Mouse (Mus musculus) hindbrain, embryonic 12.5 days (tissue): ENCODE measurements around the gene Aak1. TPM values are rescaled to one million over a fixed set of nuclear protein-coding genes. Genes with fewer than 3 reads are reported as not detected.

Source experiments
- ATAC-seq: fragments of 200-750 bp; cut with Nextera tagmentation; 2 replicates; pipeline ENCODE4 v1.8.0; 2017; ENCODE audit warnings: moderate TSS enrichment; ENCODE audit not compliant: low FRiP score
- H3K27ac ChIP-seq: fragments of 300-500 bp; sonication (generic); 2 replicates; pipeline ENCODE4 v1.5.1; 2016; ENCODE audit warnings: mild to moderate bottlenecking
- H3K27me3 ChIP-seq: fragments of 300-500 bp; sonication (generic); 2 replicates; pipeline ENCODE4 v1.6.1; 2016; ENCODE audit warnings: mild to moderate bottlenecking
- H3K36me3 ChIP-seq: fragments of 300-500 bp; sonication (generic); 2 replicates; pipeline ENCODE4 v1.6.1; 2016; ENCODE audit warnings: mild to moderate bottlenecking
- H3K4me1 ChIP-seq: fragments of 300-500 bp; sonication (generic); 2 replicates; pipeline ENCODE4 v1.6.1; 2016
- H3K4me2 ChIP-seq: fragments of 300-500 bp; sonication (generic); replicated peaks from 2 replicates; pipeline ENCODE4 v1.6.1; 2016; ENCODE audit warnings: mild to moderate bottlenecking
- H3K4me3 ChIP-seq: fragments of 300-500 bp; sonication (generic); 2 replicates; pipeline ENCODE4 v1.5.1; 2016; ENCODE audit warnings: mild to moderate bottlenecking
- H3K9ac ChIP-seq: fragments of 300-500 bp; sonication (generic); 2 replicates; pipeline ENCODE4 v1.6.1; 2016; ENCODE audit warnings: mild to moderate bottlenecking, moderate library complexity
- H3K9me3 ChIP-seq: fragments of 300-500 bp; sonication (generic); replicated peaks from 2 replicates; pipeline ENCODE4 v1.6.1; 2016; ENCODE audit warnings: mild to moderate bottlenecking
- WGBS: fragments of 180-500 bp; shearing (Covaris S2); methylation state at CpG from one replicate; pipeline ENCODE4 v1.1.7; 2016; 5-methylcytosine and 5-hydroxymethylcytosine counted together
- polyA plus RNA-seq: library from polyadenylated mRNA; unstranded; fragments of >200 nt; fragmentation: Nextera tagmentation; extraction: Ambion mirVana; gene quantifications from 2 replicates; pipeline ENCODE4 v1.2.1, GENCODE M21; 2016

Aak1 gene
- polyA plus RNA-seq, 1 experiment from 2014 or later = 37.0 TPM

DNA sequence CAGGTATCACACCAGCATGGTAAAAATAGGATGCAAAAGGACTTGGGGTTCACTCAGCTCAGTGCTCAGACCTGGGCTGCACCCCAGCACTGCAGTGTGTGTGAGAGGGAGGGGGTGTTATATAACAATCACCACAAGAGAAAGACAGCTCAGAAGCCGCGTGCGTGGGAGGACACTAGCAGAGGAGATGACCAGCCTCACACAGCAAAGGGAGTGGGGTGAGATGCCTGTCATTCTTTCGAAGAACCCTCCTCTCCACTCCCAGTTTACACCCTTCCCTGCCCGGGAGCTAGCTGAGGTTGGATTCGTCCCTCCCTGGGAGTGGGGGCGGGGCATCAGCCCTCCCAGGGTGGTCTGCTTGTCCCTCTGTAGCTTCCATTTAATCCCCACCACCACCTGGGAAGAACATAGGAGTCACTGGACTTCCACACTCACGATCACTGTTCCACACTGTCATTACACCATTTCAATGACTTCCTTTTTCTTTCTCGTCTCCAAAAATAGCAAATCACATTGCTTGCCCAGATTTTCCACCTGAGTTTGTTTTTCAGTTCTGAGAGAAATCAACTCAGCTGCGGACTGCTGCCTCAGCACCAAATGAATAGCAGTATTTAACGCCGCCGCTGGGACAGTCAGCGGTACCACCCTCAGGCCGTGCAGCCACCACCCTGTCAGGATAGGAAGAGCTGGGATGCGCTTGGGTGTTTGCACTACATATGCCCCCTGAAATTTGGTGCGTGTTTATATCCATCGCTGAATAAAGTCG is 26.8 kb upstream of the Aak1 start:
- peak overlapping the region; percentile 3; the same call in 1 of the 2 replicates for H3K4me3 ChIP-seq
- H3K27me3 ChIP-seq = peaks cover 13% of the 10 kb centered on the region
- ATAC-seq = no peak
- no peak overlapping the region for H3K27ac ChIP-seq
- no peaks in the 10 kb centered on the region for H3K9me3 ChIP-seq
- no peaks in the 10 kb centered on the region for H3K36me3 ChIP-seq
- 0 out of 2 replicates have a peak, but pooled peaks cover 4% of the 10 kb centered on the region for H3K4me1 ChIP-seq
- H3K4me2 ChIP-seq = peak overlapping the region; percentile 43
- H3K9ac ChIP-seq = peak overlapping the region; percentile 28
- WGBS = 5% methylated on average over 19 of the region's 19 CpGs

DNA sequence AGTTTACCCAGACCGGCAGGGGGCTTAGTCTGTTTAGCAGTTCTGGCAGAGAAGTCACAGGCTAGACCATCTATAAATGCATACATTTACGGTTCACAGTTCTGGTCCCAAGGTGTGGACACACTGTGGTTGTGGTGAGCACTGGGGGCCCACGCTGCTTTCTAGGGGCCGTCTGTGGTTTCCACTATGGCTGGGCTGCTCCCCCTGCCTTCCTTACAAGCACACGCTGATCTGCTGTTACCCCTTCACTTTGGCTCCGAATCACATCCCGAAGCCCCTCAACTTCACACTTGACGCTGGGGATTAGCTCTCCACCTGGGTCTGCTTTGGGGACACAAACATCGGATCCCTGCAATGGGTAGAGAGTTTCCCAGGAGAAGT is 26.3 kb upstream of the Aak1 start:
- Histone ChIP-seq H3K4me2 (peak overlapping the region; percentile 43), H3K36me3 (no peaks in the 10 kb centered on the region), H3K27me3 (peaks cover 13% of the 10 kb centered on the region), H3K4me1 (0 out of 2 replicates have a peak, but pooled peaks cover 4% of the 10 kb centered on the region), H3K9ac (no peak overlapping the region), H3K9me3 (no peaks in the 10 kb centered on the region), H3K4me3 (0 out of 2 replicates have a peak overlapping the region, but pooled peaks have one; percentile 3), H3K27ac (no peak overlapping the region)
- 24% methylated on average over 9 of the region's 9 CpGs for WGBS
- no peak for ATAC-seq

DNA sequence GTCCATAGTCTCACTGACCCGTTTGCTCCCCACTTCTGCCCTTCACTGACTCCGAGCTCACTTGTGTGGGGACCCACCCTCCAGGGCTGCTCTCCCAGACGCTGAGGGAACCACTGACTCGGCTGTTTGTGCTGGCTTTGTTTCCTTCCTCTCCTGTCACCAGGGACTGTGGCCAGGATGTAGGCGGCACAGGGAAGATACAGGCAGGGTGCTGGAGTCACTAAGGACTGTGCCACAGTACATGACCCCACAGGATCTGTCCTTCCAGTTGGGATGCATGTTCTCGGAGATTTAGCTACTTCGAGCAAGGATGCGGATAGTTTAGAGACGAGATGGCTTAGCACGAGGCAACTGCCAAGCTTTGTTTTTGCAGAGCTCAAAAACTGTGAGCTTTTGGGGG is 25.5 kb upstream of the Aak1 start:
- no peaks in the 10 kb centered on the region for H3K9me3 ChIP-seq
- H3K4me2 ChIP-seq = no peak overlapping the region
- H3K4me1 ChIP-seq = 0 out of 2 replicates have a peak, but pooled peaks cover 4% of the 10 kb centered on the region
- 45% methylated on average over 10 of the region's 10 CpGs for WGBS
- H3K27me3 ChIP-seq = peaks cover 13% of the 10 kb centered on the region
- no peak overlapping the region for H3K9ac ChIP-seq
- H3K27ac ChIP-seq = no peak overlapping the region
- no peak for ATAC-seq
- no peak overlapping the region for H3K4me3 ChIP-seq
- no peaks in the 10 kb centered on the region for H3K36me3 ChIP-seq

DNA sequence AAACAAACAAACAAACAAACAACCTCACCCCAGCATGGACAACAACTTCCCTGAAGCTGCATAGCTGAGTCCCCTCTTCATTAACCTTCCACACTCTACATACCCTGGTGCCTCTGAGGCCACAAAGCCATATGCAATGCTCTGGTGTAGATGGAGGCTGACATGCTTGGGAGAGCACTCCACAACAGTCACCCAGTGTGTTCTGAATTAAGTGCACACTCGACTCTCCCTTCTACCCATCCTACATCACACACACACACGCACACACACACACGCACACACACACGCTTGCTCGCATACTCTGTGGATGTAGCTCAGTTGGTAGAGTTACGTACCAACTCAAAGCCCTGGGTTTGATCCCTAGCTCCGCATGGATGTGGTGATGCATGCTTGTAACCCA is 24.9 kb upstream of the Aak1 start:
- Histone ChIP-seq H3K27ac (no peak overlapping the region), H3K4me3 (no peak overlapping the region), H3K4me2 (no peak overlapping the region), H3K27me3 (peaks cover 13% of the 10 kb centered on the region), H3K9me3 (no peaks in the 10 kb centered on the region), H3K36me3 (no peaks in the 10 kb centered on the region), H3K4me1 (0 out of 2 replicates have a peak, but pooled peaks cover 4% of the 10 kb centered on the region), H3K9ac (no peak overlapping the region)
- WGBS = 92% methylated on average over 7 of the region's 7 CpGs
- ATAC-seq = no peak

DNA sequence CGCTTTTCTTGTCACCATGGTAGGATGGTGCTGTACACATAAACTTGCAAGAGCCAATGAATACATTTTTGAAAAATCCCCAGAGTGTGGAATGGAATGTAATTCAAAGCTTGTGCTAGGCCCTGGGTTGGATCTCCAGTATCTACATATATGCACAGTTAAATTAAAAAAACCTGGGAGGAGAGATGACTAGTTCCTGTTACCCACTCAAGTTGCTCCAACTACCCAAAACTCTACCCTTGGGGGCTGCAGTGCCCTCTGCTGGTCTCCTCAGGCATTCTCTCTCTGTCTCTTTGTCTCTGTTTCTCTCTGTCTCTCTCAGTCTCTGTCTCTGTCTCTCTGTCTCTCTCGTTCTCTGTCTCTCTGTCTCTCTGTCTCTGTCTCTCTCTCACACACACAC is 21.9 kb upstream of the Aak1 start:
- Histone ChIP-seq H3K9ac (no peak overlapping the region), H3K36me3 (no peaks in the 10 kb centered on the region), H3K9me3 (no peaks in the 10 kb centered on the region), H3K27me3 (peaks cover 9% of the 10 kb centered on the region), H3K4me1 (no peaks in the 10 kb centered on the region), H3K4me2 (no peak overlapping the region), H3K4me3 (no peak overlapping the region), H3K27ac (no peak overlapping the region)
- WGBS = 75% methylated on average over 2 of the region's 2 CpGs
- ATAC-seq = no peak

DNA sequence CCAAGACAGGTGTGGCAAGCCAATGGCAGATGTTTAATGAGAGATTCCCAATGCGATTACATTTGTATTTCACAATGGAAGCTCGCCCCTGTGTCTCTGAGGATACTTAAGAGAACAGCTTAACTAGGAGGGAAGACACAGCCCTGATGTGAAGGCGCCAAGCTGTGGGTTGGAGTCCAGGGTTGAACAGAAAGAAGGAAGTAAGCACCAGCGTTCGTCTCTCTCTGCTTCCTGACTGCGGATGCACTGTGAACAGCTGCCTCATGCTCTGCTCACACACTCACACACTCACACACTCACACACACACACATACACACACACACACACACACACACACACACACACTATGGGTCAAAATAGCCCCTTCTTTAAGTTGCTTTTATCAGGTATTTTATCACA is 19.5 kb upstream of the Aak1 start:
- Histone ChIP-seq H3K4me2 (no peak overlapping the region), H3K27ac (no peak overlapping the region), H3K9me3 (no peaks in the 10 kb centered on the region), H3K9ac (no peak overlapping the region), H3K36me3 (no peaks in the 10 kb centered on the region), H3K4me3 (no peak overlapping the region), H3K4me1 (no peaks in the 10 kb centered on the region), H3K27me3 (no peaks in the 10 kb centered on the region)
- WGBS = 78% methylated on average over 6 of the region's 6 CpGs
- ATAC-seq = no peak

DNA sequence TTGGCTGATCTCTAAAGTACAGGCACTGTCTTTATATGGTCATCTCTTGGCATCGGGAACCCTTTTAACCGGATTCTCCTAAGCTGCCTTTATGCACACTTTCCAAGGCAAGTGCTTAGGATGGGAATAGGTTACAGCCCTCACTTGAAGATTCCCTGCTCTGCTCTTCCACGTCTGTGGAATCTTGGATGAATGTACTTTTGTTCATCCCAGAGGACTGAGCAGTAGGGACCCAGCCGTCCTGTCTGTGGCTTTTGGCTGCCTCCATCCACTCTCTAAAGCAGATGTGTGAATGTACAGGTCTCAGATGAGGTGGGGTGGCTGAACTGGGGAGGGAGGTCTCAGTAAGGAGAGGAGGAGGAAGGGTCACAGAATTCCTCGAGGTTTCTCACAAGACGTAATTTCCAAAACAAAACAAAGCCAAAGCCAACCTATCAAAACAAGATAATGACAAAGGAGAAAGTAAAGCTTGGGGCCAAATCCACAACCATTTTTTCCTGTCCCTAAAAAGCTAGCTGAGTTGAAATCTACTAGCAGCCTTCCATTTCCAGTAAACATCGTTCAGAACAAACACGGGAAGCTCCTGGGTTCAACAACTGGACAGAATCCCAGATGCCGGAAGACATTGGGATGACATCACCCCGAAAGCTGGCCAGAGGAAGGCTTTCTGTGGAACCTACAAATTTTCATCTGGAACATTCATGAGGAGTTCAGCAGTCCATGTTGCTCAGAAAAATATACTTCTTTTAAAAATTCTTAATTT is 18.4 kb upstream of the Aak1 start:
- H3K9ac ChIP-seq = no peak overlapping the region
- no peak overlapping the region for H3K27ac ChIP-seq
- no peak overlapping the region for H3K4me2 ChIP-seq
- no peak overlapping the region for H3K4me3 ChIP-seq
- H3K27me3 ChIP-seq = no peaks in the 10 kb centered on the region
- no peaks in the 10 kb centered on the region for H3K9me3 ChIP-seq
- H3K4me1 ChIP-seq = no peaks in the 10 kb centered on the region
- no peak for ATAC-seq
- H3K36me3 ChIP-seq = no peaks in the 10 kb centered on the region
- WGBS = 79% methylated on average over 10 of the region's 10 CpGs

DNA sequence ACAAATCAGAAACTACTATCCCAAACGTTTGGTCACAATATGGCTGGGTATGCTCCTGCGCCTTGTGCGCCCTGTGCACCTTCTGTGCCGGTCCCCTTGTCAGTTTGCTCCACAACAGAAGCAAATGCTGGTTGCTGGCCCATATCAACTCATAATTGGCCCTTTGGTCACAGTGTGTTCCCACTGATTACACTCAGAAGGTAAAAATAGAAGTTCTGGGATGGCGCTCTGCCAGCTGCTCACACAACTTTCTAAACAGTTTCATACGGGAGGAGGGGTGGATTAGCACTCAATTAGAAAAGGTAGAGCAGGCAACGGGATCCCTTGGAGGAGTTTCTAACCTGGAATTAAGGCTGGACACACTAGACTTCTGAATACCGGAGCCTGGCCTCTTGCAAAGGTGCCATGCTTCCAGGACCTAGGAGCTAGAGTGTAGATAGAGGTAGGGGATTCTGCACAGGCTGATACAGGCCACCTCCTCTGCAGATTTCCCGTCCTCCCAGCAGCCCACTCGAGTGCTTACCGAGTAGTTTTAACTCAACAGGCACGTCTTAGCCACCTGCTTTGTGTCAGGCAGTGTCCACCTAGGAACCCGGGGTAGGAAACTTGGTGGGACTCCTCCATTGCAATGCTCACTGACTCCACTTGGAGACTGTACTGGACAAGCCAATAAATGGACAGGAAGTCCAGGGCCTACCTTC is 16.4 kb upstream of the Aak1 start:
- Histone ChIP-seq H3K27ac (no peak overlapping the region), H3K27me3 (no peaks in the 10 kb centered on the region), H3K4me2 (no peak overlapping the region), H3K4me1 (no peaks in the 10 kb centered on the region), H3K9ac (no peak overlapping the region), H3K36me3 (no peaks in the 10 kb centered on the region), H3K9me3 (no peaks in the 10 kb centered on the region), H3K4me3 (no peak overlapping the region)
- WGBS = 83% methylated on average over 13 of the region's 13 CpGs
- ATAC-seq = no peak

DNA sequence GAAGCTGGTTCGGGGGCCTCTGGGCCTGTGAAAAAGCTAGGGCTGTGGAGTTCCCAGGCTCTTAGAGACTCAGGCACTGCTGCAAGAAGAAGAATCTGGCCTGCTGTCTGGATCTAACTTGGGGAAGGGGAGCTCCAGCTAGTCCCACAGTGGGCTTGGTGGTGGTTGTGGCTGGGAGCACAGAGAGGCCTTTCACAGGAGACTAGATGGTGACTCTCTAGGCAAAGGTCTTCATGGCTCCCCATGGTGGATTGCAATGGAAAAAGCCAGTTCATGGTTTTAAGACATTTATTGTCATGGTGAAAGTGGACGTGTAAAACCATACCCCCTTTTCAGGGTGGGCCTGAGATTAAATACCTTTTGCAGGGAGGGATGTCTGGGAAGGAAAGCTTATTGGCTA is 10.2 kb upstream of the Aak1 start:
- WGBS = 77% methylated on average over 2 of the region's 2 CpGs
- Histone ChIP-seq H3K4me1 (no peaks in the 10 kb centered on the region), H3K9ac (no peak overlapping the region), H3K27ac (no peak overlapping the region), H3K4me3 (no peak overlapping the region), H3K9me3 (no peaks in the 10 kb centered on the region), H3K36me3 (no peaks in the 10 kb centered on the region), H3K4me2 (no peak overlapping the region), H3K27me3 (no peaks in the 10 kb centered on the region)
- no peak for ATAC-seq

DNA sequence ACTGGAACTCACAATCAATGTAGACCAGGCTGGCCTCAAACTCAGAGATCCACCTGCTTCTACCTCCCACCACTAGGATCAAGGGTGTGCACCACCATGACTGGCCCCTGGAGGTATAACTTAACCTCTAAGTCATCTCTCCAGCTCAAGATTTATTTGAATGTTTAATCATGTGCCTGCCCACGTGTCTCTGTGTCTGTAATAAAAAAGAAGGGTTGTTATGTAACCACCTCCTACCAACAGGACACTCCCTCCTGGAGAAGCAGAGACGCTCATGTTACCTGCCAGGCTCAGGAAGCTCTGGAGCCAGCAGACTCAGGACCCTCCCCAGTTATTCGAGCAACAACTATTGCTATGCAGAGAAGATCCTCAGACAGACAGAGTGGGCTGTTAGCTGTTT is 7.4 kb upstream of the Aak1 start:
- no peaks in the 10 kb centered on the region for H3K9me3 ChIP-seq
- no peak overlapping the region for H3K9ac ChIP-seq
- WGBS = 69% methylated on average over 3 of the region's 3 CpGs
- no peaks in the 10 kb centered on the region for H3K27me3 ChIP-seq
- no peaks in the 10 kb centered on the region for H3K36me3 ChIP-seq
- no peak overlapping the region for H3K4me2 ChIP-seq
- ATAC-seq = no peak
- no peaks in the 10 kb centered on the region for H3K4me1 ChIP-seq
- H3K4me3 ChIP-seq = no peak overlapping the region
- no peak overlapping the region for H3K27ac ChIP-seq

DNA sequence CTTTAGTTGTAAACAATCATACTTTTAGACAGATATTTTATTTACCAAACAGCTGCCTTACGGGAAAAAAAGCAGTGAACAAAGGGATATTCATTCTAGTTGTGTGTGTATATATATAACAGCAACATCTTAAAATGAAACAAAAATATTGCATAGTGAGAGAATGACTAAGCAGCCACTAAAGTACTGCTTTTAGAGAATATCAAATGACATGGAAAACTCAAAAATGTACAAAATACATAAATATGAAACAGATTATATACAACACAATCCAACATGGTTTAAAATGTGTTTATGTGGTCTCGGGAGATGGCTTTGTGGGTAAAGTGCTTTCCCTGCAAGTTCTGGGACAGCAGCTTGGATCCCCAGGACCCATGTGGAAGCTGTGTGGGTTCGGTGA is 5.7 kb upstream of the Aak1 start:
- Histone ChIP-seq H3K4me3 (no peak overlapping the region), H3K9ac (no peak overlapping the region), H3K36me3 (no peaks in the 10 kb centered on the region), H3K9me3 (no peaks in the 10 kb centered on the region), H3K27me3 (no peaks in the 10 kb centered on the region), H3K4me2 (no peak overlapping the region), H3K27ac (no peak overlapping the region), H3K4me1 (peaks cover 6% of the 10 kb centered on the region)
- WGBS = 90% methylated on average over 3 of the region's 3 CpGs
- ATAC-seq = no peak

DNA sequence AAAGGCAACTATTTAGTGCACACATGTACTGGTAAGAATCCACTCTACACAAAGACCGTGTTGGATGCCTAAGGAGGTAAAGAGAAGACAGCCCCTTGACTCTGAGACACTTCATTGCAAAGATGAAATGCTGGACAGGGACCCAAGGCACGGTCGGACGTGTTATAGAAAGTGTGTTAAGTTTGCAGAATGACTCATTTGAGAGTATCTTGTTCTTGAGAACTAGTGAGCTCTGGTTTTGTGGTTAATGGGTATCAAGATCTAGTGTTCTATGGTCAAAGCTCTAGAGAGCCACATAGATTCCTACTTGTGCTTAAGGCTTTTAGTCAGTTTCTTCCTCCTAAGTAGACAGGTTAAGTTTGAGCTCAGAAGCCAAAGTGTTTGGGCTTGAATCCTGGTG is 2.9 kb upstream of the Aak1 start:
- Histone ChIP-seq H3K9me3 (no peaks in the 10 kb centered on the region), H3K4me1 (peaks cover 18% of the 10 kb centered on the region), H3K4me3 (no peak overlapping the region), H3K9ac (no peak overlapping the region), H3K27ac (no peak overlapping the region), H3K4me2 (no peak overlapping the region), H3K36me3 (no peaks in the 10 kb centered on the region), H3K27me3 (no peaks in the 10 kb centered on the region)
- 93% methylated on average over 4 of the region's 4 CpGs for WGBS
- ATAC-seq = no peak
